Mouse (Mus musculus): ENCODE measurements around the gene Hps5. TPM values are rescaled to one million over a fixed set of nuclear protein-coding genes. Genes with fewer than 3 reads are reported as not detected.
"Not testable (repeated sequence)": the region's sequence is repeated elsewhere in the genome, so short reads cannot be mapped to it uniquely, and the experiment has no call there.

Gene Hps5
- total and polyA plus RNA-seq, 2 experiments from 2014 or later = 9.0 to 24.6 TPM

GRCm38 (mm10) chr7:46830799-46831590 lies 35.1 kb upstream of the Hps5 start:
- 61% methylated on average over 13 of the region's 13 CpGs for WGBS
- H3K4me2 ChIP-seq (ENCODE audit: low read depth, low read length, poor library complexity, severe bottlenecking) = no peak overlapping the region
- no peak overlapping the region for H3K27ac ChIP-seq (ENCODE audit: low read depth, low read length)
- no peak for DNase-seq (ENCODE audit: low spot score)
- H3K4me1 ChIP-seq (ENCODE audit: insufficient read depth, low read length) = no peaks in the 10 kb centered on the region
- no peaks in the 10 kb centered on the region for H3K27me3 ChIP-seq (ENCODE audit: insufficient read depth, low read length)
- H3K4me3 ChIP-seq (ENCODE audit: low read depth, low read length) = no peak overlapping the region
- no peaks in the 10 kb centered on the region for H3K36me3 ChIP-seq (ENCODE audit: insufficient read depth, low read length)
- H3K9me3 ChIP-seq (ENCODE audit: low read length) = no peaks in the 10 kb centered on the region
- no peak overlapping the region for H3K9ac ChIP-seq (replicated peaks; ENCODE audit: low read length, poor library complexity, severe bottlenecking)
- ATAC-seq (ENCODE audit: low FRiP score) = no peak
- no peak for TF ChIP-seq CTCF (IDR thresholded peaks at IDR 0.05)

DNA sequence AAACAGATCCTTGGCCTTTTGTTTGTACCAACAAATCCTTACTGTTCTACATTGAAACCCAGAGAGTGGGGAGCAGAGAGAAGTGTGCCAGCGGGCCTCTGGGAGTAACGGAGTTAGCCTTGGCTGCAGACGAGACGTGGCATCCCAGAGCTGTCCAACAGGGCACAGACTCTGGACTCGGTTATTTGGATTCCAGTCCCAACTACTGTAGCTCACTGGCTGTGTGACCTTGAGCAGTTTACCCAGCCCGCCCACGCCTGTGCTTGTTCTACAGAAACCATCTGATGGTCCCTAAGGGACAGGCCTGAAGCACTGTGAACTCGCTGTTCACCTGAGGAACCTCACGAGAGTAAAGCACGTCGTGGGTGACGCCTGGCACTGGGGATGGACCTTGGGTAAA lies 34.0 kb upstream of the Hps5 start:
- WGBS = 91% methylated on average over 12 of the region's 12 CpGs

GRCm38 (mm10) chr7:46827803-46828184 lies 31.9 kb upstream of the Hps5 start:
- H3K9me3 ChIP-seq (ENCODE audit: low read length) = no peaks in the 10 kb centered on the region
- WGBS = 89% methylated on average over 2 of the region's 2 CpGs
- H3K9ac ChIP-seq (replicated peaks; ENCODE audit: low read length, poor library complexity, severe bottlenecking) = no peak overlapping the region
- H3K36me3 ChIP-seq (ENCODE audit: insufficient read depth, low read length) = peaks cover 8% of the 10 kb centered on the region
- ATAC-seq (ENCODE audit: low FRiP score) (no peak), DNase-seq (ENCODE audit: low spot score) (no peak)
- no peaks in the 10 kb centered on the region for H3K27me3 ChIP-seq (ENCODE audit: insufficient read depth, low read length)
- H3K27ac ChIP-seq (ENCODE audit: low read depth, low read length) = no peak overlapping the region
- no peaks in the 10 kb centered on the region for H3K4me1 ChIP-seq (ENCODE audit: insufficient read depth, low read length)
- H3K4me3 ChIP-seq (ENCODE audit: low read depth, low read length) = no peak overlapping the region
- no peak overlapping the region for H3K4me2 ChIP-seq (ENCODE audit: low read depth, low read length, poor library complexity, severe bottlenecking)
- no peak for TF ChIP-seq CTCF (IDR thresholded peaks at IDR 0.05)

More for the DNA sequence above, 34.0 kb upstream of the Hps5 start:
- Histone ChIP-seq H3K4me1 (ENCODE audit: insufficient read depth, low read length) (no peaks in the 10 kb centered on the region), H3K4me3 (ENCODE audit: low read depth, low read length) (no peak overlapping the region), H3K4me2 (ENCODE audit: low read depth, low read length, poor library complexity, severe bottlenecking) (no peak overlapping the region), H3K9ac (replicated peaks; ENCODE audit: low read length, poor library complexity, severe bottlenecking) (no peak overlapping the region), H3K36me3 (ENCODE audit: insufficient read depth, low read length) (no peaks in the 10 kb centered on the region), H3K27me3 (ENCODE audit: insufficient read depth, low read length) (no peaks in the 10 kb centered on the region), H3K27ac (ENCODE audit: low read depth, low read length) (no peak overlapping the region), H3K9me3 (ENCODE audit: low read length) (no peaks in the 10 kb centered on the region)
- ATAC-seq (ENCODE audit: low FRiP score) (no peak), DNase-seq (ENCODE audit: low spot score) (no peak)
- TF ChIP-seq CTCF (IDR thresholded peaks at IDR 0.05) = no peak

DNA sequence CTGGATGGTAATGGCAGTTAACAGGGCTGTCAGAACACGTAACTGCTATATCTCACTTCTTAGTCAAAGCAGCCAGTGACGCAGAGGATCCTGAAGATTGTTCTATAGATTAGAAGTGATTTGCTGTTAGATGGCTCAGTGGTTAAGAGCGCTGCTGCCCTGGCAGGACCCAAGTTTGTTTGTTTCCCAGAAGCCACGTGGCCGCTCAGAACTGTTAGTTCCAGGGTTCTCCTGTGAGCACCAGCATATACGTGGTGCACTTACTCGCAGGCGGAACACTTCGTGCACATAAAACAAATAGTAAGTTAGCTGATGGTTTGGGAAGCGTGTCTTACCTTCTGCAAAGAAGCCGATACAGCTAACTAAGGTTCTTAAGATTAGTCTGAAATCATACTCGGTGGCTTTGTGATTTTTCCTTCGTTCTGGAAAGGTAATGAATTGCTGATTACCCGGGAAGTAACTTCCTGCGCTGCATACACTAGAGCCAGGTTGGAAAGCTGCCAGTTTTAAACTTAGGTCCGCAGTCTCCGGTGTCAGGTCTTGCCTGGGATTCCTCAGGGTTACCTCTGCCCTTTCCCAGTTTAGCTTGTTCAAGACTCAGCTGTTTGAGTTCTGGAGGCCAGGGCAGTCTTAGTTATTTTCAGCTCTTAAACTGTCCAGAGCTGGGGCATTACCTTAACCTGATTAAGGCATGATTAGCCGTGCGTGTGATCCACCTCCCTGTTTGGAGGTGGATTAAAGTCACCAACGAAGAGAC lies 31.4 kb upstream of the Hps5 start:
- DNase-seq (ENCODE audit: low spot score) (no peak), ATAC-seq (ENCODE audit: low FRiP score) (no peak)
- TF ChIP-seq CTCF (IDR thresholded peaks at IDR 0.05) = no peak
- 78% methylated on average over 20 of the region's 20 CpGs for WGBS
- Histone ChIP-seq H3K4me1 (ENCODE audit: insufficient read depth, low read length) (no peaks in the 10 kb centered on the region), H3K4me2 (ENCODE audit: low read depth, low read length, poor library complexity, severe bottlenecking) (no peak overlapping the region), H3K9ac (replicated peaks; ENCODE audit: low read length, poor library complexity, severe bottlenecking) (no peak overlapping the region), H3K4me3 (ENCODE audit: low read depth, low read length) (no peak overlapping the region), H3K27ac (ENCODE audit: low read depth, low read length) (no peak overlapping the region), H3K36me3 (ENCODE audit: insufficient read depth, low read length) (peaks cover 14% of the 10 kb centered on the region), H3K9me3 (ENCODE audit: low read length) (no peaks in the 10 kb centered on the region), H3K27me3 (ENCODE audit: insufficient read depth, low read length) (no peaks in the 10 kb centered on the region)

GRCm38 (mm10) chr7:46820876-46821632 lies 25.2 kb upstream of the Hps5 start:
- H3K9me3 ChIP-seq (ENCODE audit: low read length); H3K27me3 ChIP-seq (ENCODE audit: insufficient read depth, low read length); H3K9ac ChIP-seq (replicated peaks; ENCODE audit: low read length, poor library complexity, severe bottlenecking); DNase-seq (ENCODE audit: low spot score); H3K4me3 ChIP-seq (ENCODE audit: low read depth, low read length); H3K4me1 ChIP-seq (ENCODE audit: insufficient read depth, low read length); H3K4me2 ChIP-seq (ENCODE audit: low read depth, low read length, poor library complexity, severe bottlenecking); H3K27ac ChIP-seq (ENCODE audit: low read depth, low read length); ATAC-seq (ENCODE audit: low FRiP score): not testable (repeated sequence)
- 91% methylated on average over 15 of the region's 15 CpGs for WGBS
- H3K36me3 ChIP-seq (ENCODE audit: insufficient read depth, low read length) = peaks cover 44% of the 10 kb centered on the region
